Mouse (Mus musculus): ENCODE measurements around the gene Cdc14a.

Gene Cdc14a

GRCm38 (mm10) chr3:116267036-116267654 lies 156.7 kb downstream of the Cdc14a start:
- DNase-seq (ENCODE audit: low read depth, low spot score), result no peak

- DNase-seq (ENCODE audit: low read depth, low spot score), result no peak
Measured at GRCm38 (mm10) chr3:116266360-116266759, 157.5 kb downstream of the Cdc14a start.

DNA sequence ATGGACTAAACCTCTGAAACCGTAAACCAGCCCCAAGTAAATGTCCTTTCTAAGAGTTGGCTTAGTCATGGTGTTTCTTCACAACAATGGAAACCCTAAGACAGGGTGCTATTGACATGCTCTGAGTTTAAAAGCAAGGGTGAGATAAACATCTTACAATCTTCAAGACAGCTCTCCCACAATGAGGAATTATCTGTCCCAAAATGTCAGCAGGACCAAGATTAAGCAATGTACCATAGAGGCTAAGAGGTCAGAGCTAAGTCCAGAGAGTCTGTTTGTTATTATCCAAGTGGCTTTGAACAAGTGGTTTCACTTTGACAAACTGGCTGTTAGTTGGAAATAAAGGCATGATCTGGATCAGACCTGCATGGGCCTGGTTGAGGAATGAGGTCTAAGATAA lies 159.9 kb downstream of the Cdc14a start:
- DNase-seq (ENCODE audit: low read depth, low spot score), result no peak

DNA sequence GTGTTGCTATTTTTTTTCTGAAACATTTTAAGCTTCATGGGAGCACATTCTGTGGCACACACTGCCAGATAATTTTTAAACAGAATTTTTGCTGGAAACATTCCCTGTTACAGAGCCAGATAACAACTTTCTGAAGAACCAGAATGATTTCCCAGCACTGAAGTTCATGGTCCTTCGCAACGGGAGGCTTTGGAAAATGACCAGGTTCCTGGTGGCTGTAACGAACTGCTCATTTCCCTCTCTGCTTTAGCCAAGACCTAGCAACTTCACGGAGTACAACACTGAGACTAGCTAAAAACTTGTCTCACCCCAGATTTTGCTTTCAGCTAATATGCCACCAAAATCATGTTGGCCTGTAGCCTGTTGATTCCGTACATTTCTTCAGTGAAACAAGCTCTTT lies 160.8 kb downstream of the Cdc14a start:
- DNase-seq (ENCODE audit: low read depth, low spot score), result no peak

DNA sequence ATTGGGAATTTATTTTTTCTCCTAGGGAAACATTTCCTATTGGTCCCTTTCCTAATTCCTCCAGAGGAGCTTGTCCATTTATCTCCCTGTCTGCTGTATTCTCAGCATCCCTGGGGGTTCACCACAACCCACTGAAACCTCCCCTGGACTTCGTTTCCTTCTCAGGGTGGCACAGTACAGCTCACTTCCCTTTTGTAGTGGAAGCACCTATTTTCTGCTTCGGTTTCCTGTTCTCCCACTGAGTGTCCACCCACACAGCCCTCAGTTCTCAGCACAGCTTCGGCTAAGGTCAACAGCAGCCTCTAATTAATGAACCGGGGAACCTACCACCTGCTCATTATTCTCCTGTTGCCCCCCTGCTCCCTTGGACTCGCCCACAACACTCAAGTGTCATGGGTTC lies 167.7 kb downstream of the Cdc14a start:
- DNase-seq (ENCODE audit: low read depth, low spot score), result no peak

DNA sequence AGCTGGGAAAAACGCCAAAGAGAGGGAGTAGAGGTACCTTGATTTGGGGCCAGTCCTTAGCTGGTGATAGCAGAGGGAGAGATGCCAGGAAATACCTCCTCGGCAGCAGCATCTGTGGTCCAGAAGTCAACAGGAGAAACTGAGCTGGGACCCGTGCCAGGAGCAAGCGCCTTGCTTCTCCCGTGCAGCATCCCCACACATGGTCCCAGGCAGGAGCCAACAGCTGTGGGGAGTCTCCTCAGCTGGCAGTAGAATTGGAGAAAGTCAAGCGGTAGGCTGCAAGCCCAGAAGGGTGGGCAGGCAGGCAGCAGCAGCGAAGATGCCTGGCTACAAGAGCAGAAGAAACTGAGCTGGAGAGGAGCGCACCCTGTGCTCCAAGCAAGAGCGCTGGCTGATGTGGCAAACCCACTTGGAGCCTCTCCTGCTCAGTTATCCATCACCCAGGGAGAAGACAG lies 170.7 kb downstream of the Cdc14a start, which contains the start of gene Gpr88:
Gene Gpr88, minus strand, starts transcription at position 427 of the 455 bp plus-strand sequence.
- DNase-seq (ENCODE audit: low read depth, low spot score), result peak; percentile 91

GRCm38 (mm10) chr3:116252255-116253040 lies 171.4 kb downstream of the Cdc14a start:
- peak; percentile 67 for DNase-seq (ENCODE audit: low read depth, low spot score)

GRCm38 (mm10) chr3:116251481-116252254 lies 172.2 kb downstream of the Cdc14a start:
- peak; percentile 69 for DNase-seq (ENCODE audit: low read depth, low spot score)

GRCm38 (mm10) chr3:116249026-116249425 lies 174.8 kb downstream of the Cdc14a start:
- peak; percentile 8 for DNase-seq (ENCODE audit: low read depth, low spot score)

- DNase-seq (ENCODE audit: low read depth, low spot score), result peak; percentile 67
Measured at GRCm38 (mm10) chr3:116244476-116244875, 179.4 kb downstream of the Cdc14a start.

GRCm38 (mm10) chr3:116242685-116243084 lies 181.1 kb downstream of the Cdc14a start:
- DNase-seq (ENCODE audit: low read depth, low spot score), result peak; percentile 42

DNA sequence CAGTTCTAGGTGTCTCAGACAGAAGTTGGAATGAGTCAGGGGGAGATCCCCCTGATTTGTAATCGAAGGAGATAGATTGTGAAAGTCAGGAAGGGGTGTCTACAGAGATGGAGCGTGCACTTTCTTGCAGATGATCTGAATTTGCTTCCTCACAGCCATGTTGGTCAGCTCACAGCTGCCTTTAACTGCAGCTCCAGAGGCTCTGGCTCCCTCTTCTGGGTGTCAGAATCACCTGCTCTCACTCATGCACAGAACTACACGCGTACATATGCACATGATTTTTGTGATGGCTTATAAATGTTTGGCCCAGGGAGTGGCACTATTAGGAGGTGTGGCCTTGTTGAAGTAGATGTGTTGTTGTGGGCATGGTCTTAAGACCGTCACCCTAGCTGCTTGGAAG lies 186.3 kb downstream of the Cdc14a start:
- no peak for DNase-seq (ENCODE audit: low read depth, low spot score)

DNA sequence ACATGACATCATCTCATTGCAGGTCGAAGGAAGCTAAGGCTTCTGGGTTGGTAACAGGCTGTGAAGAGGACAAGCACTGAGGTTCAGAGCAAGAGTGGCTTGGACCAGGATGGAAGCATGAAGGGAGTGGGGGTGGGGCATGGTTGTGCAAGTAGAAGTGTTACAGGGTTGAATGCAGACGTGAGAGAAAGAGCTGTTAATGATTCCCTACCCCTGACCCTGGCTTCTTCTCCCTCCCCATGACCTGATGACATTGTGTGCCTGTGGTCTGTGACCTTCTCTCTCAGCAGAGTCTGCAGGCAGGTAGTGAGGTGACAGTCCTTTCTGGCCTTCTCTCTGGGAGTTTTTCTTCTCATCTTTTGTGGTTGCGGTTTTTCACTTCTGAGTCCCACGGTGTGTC lies 187.0 kb downstream of the Cdc14a start:
- DNase-seq (ENCODE audit: low read depth, low spot score), result no peak

DNA sequence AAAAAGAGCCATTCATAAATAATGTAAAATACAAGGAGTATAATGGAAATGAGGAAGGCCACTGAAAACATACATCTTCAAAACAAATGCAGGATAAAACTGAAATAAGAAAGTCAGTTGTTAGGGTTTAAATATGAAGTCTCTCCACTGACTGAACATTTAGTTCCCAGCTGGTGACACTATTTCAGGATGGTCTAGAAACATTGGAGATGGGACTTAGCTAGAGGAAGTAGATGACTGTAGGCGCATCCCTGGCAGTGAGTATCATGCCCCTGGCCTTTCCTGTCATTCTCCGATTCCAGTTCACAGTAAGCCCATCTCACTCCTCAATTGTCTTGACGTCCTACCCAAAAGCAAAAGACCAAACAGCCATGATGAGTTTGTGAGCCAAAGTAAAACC lies 190.3 kb downstream of the Cdc14a start:
- DNase-seq (ENCODE audit: low read depth, low spot score), result no peak

DNA sequence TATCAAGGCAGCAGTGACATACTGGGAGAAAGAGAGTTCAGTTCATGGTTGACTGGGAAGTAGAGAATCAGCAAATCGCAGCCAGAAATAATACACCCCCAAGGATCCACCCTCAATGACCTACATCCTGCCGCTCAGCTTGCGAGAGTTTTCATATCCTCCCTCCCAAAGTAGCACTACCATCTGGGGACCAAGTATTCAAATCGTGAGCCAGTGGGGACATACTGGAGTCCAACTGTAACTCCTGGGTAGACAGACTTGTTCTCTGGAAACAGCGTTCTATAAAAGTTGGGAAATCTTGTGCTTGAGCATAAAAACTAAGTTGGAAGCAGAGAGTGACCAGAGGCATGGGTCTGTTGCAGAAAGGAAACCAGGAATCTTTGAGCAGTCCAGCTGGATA lies 191.1 kb downstream of the Cdc14a start:
- peak; percentile 38 for DNase-seq (ENCODE audit: low read depth, low spot score)

DNA sequence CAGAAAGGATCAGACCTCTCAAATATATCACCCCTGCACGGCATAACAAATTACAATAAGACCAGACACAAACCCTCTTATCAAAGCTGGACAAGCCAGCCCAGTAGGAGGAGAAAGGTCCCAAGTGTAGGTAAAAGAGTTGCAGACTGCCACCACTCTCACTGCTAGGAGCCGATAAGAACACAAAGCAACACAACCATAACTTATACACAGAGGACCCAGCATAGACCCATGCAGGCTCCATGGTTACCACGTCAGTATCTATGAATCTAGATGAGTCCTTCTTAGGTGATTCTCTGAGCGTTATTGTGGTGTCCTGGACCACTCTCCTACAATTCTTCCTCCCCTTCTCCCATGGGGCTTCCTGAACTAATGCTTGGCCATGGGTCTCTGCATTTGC lies 194.5 kb downstream of the Cdc14a start:
- no peak for DNase-seq (ENCODE audit: low read depth, low spot score)

GRCm38 (mm10) chr3:116228360-116229245 lies 195.2 kb downstream of the Cdc14a start:
- no peak for DNase-seq (ENCODE audit: low read depth, low spot score)

- DNase-seq (ENCODE audit: low read depth, low spot score), result no peak
Measured at GRCm38 (mm10) chr3:116227383-116227782, 196.4 kb downstream of the Cdc14a start.

GRCm38 (mm10) chr3:116226915-116227314 lies 196.9 kb downstream of the Cdc14a start:
- DNase-seq (ENCODE audit: low read depth, low spot score), result no peak
